Mouse (Mus musculus) heart, adult 2 months (tissue): ENCODE results near the gene Sh2b3. TPM values are rescaled to one million over a fixed set of nuclear protein-coding genes. Genes with fewer than 3 reads are reported as not detected.
A peak's percentile ranks its signal among the peaks of the same experiment; 100 is the strongest.

Experiments used
- DNase-seq, 2 experiments: peaks; one replicate each; pipeline ENCODE4 v3.0.0; 2021
- H3K27ac ChIP-seq: fragments of 200-600 bp; 2 replicates; pipeline ENCODE4 v1.8.1; 2022
- H3K27me3 ChIP-seq: fragments of 200-500 bp; 2 replicates; pipeline ENCODE4 v1.6.1; 2012; ENCODE audit warnings: mild to moderate bottlenecking, low read length, inconsistent platforms, mixed read lengths; ENCODE audit not compliant: control insufficient read depth, insufficient read depth
- H3K36me3 ChIP-seq: fragments of 200-500 bp; 2 replicates; pipeline ENCODE4 v1.6.1; 2012; ENCODE audit warnings: low read length, inconsistent platforms; ENCODE audit not compliant: control insufficient read depth, insufficient read depth
- H3K4me1 ChIP-seq: fragments of 200-500 bp; 2 replicates; pipeline ENCODE4 v1.6.1; 2011; ENCODE audit warnings: low read length; ENCODE audit not compliant: control insufficient read depth, insufficient read depth
- H3K4me3 ChIP-seq: fragments of 200-600 bp; 2 replicates; pipeline ENCODE4 v1.8.1; 2022
- H3K79me2 ChIP-seq: fragments of 200-500 bp; replicated peaks from 2 replicates; pipeline ENCODE4 v1.6.1; 2012; ENCODE audit warnings: mild to moderate bottlenecking, inconsistent platforms, low read length, moderate library complexity, mixed read lengths; ENCODE audit not compliant: control insufficient read depth, insufficient read depth
- H3K9ac ChIP-seq: fragments of 200-500 bp; 2 replicates; pipeline ENCODE4 v1.6.1; 2012; ENCODE audit warnings: low read depth, mild to moderate bottlenecking, control low read depth, inconsistent platforms, low read length, mixed read lengths
- CTCF ChIP-seq: fragments of 200-600 bp; IDR thresholded peaks from 2 replicates; pipeline ENCODE4 v1.8.1; 2022; ENCODE audit warnings: antibody characterized with exemption, mild to moderate bottlenecking, moderate library complexity
- EP300 ChIP-seq: fragments of 200-500 bp; IDR thresholded peaks from 2 replicates; pipeline ENCODE4 v1.6.1; 2011; ENCODE audit warnings: low read depth, low read length, control low read depth; ENCODE audit not compliant: insufficient read depth
- POLR2A ChIP-seq: fragments of 200-500 bp; IDR thresholded peaks from 2 replicates; pipeline ENCODE4 v1.6.1; 2011; ENCODE audit warnings: mild to moderate bottlenecking, low read depth, low read length, control low read depth; ENCODE audit not compliant: insufficient read depth
- WGBS: fragments of 180-500 bp; shearing (Covaris S2); methylation state at CpG from one replicate; pipeline ENCODE4 v1.1.7; 2018; 5-methylcytosine and 5-hydroxymethylcytosine counted together
- intact Hi-C: fragments of 180-260 bp; cut with DNase I; formaldehyde crosslinking; loops from one replicate; pipeline ENCODE4 v1.15.1; 2025
- polyA plus RNA-seq: library from polyadenylated mRNA; depleted of rRNA; stranded (reverse); fragments of >200 nt; gene quantifications from 2 replicates; pipeline ENCODE4 v1.2.3, GENCODE M21; 2012
- total RNA-seq, 2 experiments: library from RNA; stranded (reverse); gene quantifications; 2 replicates each; pipeline ENCODE4 v1.2.3; 2021

Gene Sh2b3
- total and polyA plus RNA-seq, 3 experiments: 19.3 to 22.5 (median 21.6) TPM

DNA sequence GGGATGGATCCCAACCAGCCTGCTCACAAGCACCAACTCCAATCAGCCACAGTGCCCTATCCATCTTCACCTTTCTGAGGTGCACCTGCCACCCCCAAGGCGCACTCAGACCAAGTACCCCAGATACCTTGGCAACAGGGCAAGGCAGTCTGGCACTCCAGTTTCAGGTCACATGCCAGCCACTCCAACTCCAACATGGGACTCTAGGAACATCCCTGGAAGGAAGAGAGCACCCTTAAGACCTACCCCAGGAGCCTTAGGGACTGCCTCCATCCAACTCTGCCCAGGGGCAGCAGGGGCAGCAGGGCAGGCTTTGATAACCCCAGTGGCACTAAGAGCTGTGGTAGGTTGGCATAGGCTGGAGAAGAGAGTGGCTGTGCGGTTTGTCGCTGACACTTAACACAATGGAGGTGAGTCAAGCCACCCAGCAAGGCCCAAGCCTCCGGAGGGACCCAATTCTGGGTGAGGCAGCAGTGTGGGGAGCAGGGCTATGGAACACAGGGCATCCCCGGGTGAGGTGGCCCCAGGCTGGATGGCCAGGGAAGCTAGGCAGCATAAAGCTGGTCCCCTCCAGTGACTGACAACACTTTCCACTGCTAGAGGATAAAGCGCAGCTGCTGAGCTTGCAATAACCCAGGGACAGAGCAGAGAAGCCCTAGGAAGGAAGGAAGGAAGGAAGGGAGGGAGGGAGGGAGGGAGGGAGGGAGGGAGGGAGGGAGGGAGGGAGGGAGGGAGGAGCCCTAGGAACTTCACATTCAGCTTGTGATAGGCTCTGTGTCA is 4.9 kb downstream of the Sh2b3 start:
- peaks cover 10% of the 10 kb centered on the region for H3K36me3 ChIP-seq
- no peaks in the 10 kb centered on the region for H3K27me3 ChIP-seq
- H3K4me1 ChIP-seq: peaks cover 33% of the 10 kb centered on the region
- H3K4me3 ChIP-seq: peak overlapping the region; percentile 11
- H3K9ac ChIP-seq: peak overlapping the region; percentile 3; the same call in 1 of the 2 replicates
- intact Hi-C loops: no loop called here
- WGBS: 45% methylated on average over 6 of the region's 6 CpGs
- DNase-seq: peak in 1 of 2 experiments; percentile 34
- TF ChIP-seq CTCF (no peak), EP300 (no peak), POLR2A (no peak)
- peak overlapping the region; percentile 98 for H3K27ac ChIP-seq
- H3K79me2 ChIP-seq: peaks cover 31% of the 10 kb centered on the region

DNA sequence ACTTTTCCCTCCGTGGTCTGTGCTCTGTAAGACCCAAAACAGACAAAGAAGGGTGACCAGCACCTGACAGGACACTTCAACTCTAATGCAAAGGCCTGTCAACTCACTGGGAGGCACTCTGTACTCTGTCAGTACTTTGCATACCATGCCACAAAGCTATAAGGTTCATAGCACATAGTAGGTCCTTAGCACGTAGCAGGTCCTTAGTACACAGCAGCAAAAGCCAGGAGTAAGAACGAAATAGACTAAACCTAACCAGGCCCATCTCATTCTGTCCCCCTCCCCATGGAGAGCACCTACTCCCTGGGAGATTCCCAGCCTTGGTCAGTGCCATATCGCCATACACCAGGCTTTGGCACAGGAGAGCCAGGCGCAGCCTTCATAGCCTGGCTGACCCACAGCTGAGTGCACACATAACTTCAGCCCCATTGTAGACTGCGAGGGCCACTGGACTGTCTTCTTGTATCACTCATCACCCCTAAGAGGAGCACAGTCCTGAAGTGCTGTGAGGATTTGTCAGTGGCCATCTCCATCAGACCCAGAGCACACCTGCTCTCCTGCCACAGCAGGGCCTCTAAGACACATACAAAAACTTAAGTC is 6.3 kb downstream of the Sh2b3 start:
- Histone ChIP-seq H3K4me1 (peaks cover 40% of the 10 kb centered on the region), H3K27ac (no peak overlapping the region), H3K36me3 (peaks cover 16% of the 10 kb centered on the region), H3K27me3 (no peaks in the 10 kb centered on the region), H3K79me2 (peaks cover 35% of the 10 kb centered on the region), H3K9ac (no peak overlapping the region), H3K4me3 (no peak overlapping the region)
- WGBS: 89% methylated on average over 6 of the region's 6 CpGs
- intact Hi-C loops: no loop called here
- no peak for TF ChIP-seq CTCF
- DNase-seq: no peak

DNA sequence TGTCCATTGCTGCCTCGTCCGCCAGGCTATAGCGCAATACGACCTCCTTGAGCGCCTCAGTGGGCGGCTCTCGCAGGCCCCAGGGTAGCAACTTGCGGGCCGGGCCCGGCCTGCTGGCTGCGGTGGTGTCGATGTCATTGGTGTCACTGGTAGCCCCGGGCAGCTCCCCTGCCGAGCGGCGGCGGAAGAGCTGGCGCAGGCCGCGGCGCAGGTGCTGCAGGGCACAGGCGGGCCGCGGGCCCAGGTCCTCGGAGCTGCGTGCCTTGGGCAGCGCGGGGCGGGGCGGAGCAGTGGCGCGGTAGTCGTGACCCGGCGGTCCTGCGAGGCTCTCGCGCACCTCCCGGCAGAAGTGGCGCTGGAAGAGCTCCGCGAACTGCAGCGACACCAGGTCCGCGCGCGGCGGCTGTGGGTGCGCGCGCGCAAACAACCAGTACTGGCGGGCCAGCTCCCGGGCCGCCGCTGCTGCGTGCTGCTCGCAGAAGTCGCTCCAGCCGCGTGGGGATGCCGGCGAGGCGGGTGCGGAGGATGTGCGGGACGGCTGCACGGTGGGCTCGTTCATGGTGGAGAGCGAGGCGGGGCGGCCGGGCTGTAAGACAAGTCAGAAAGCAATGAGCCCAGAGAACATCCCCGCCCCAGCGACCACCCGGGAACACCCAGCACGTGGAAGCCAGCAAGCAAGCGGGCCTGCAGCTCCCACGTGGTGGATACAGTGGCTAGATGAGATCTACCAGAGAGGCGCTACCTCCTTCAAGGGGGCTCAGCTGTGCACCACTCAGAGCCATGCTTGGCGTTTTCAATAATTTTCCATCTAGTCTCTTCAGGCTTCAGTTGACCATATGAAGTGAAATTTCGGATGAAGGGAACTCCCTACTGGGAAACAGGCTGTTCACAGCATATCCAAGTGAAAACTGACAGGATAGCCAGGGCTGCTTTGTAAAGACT is 8.7 kb downstream of the Sh2b3 start:
- peak in 1 of 2 experiments; percentile 34 for DNase-seq

DNA sequence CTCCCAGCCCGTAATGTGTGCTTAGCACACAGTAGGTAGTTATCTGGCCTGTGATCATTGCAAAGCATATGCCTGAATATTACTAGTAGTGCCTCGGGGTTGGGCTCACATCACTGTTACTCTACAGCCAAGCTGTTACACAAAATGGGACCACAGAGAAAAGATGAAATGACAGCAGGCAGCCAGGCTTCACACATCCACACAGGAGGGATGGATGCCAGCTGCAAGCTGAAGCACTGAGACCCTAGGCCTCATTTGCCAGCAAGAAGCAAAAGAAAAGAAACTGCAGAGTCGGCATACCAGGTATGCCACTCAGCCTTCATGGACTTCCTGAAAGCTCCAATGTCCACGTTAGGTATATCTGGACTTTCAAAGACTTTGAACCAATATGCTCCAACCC is 9.6 kb downstream of the Sh2b3 start:
- WGBS: 80% methylated on average over 4 of the region's 4 CpGs
- Histone ChIP-seq H3K27me3 (no peaks in the 10 kb centered on the region), H3K36me3 (peaks cover 32% of the 10 kb centered on the region), H3K9ac (no peak overlapping the region), H3K4me1 (peaks cover 51% of the 10 kb centered on the region), H3K4me3 (no peak overlapping the region), H3K27ac (no peak overlapping the region), H3K79me2 (peaks cover 32% of the 10 kb centered on the region)
- intact Hi-C loops: no loop called here
- TF ChIP-seq POLR2A (no peak), EP300 (no peak), CTCF (no peak)
- no peak for DNase-seq

More for the DNA sequence above, 8.7 kb downstream of the Sh2b3 start:
- TF ChIP-seq EP300 (no peak), POLR2A (no peak), CTCF (no peak)
- intact Hi-C loops: no loop called here
- no peak overlapping the region for H3K27ac ChIP-seq
- H3K79me2 ChIP-seq: peaks cover 35% of the 10 kb centered on the region
- H3K9ac ChIP-seq: peak overlapping the region; percentile 17
- no peaks in the 10 kb centered on the region for H3K27me3 ChIP-seq
- H3K4me1 ChIP-seq: peaks cover 45% of the 10 kb centered on the region
- no peak overlapping the region for H3K4me3 ChIP-seq
- peaks cover 29% of the 10 kb centered on the region for H3K36me3 ChIP-seq
- 58% methylated on average over 78 of the region's 82 CpGs for WGBS

DNA sequence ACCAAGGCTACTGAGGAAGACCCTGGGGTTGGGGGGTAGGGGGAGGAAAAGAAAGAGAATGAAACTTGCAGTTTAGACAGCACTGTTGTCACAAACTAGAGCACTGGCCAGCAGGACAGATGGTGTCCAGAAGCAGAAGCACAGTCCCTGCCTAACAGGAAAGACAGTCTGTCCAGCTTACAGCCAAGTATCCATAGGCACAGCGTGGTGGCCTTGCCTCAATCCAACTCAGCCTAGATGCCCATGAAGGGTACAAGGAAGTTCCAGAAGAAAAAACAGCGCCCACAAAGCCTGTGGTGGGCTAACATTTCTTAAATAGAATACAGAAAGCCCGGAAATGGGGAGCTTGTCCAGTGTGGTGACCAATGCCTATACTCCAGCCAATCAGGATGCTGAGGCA is 11.8 kb downstream of the Sh2b3 start:
- intact Hi-C loops: no loop called here
- Histone ChIP-seq H3K9ac (no peak overlapping the region), H3K36me3 (peaks cover 35% of the 10 kb centered on the region), H3K4me1 (peaks cover 45% of the 10 kb centered on the region), H3K4me3 (no peak overlapping the region), H3K27ac (peak overlapping the region; percentile 11; the same call in 1 of the 2 replicates), H3K79me2 (peaks cover 18% of the 10 kb centered on the region), H3K27me3 (no peaks in the 10 kb centered on the region)
- TF ChIP-seq CTCF (no peak), POLR2A (no peak), EP300 (no peak)
- WGBS: 71% methylated on average over 3 of the region's 3 CpGs
- no peak for DNase-seq
